Mouse (Mus musculus) thymus, postnatal 0 days (tissue): ENCODE measurements around the gene Fgfr2. TPM values are rescaled to one million over a fixed set of nuclear protein-coding genes. Genes with fewer than 3 reads are reported as not detected.

Source experiments
- DNase-seq: peaks from one replicate; pipeline ENCODE4 v3.0.0-alpha.2; 2015; ENCODE audit warnings: low spot score
- polyA plus RNA-seq: library from polyadenylated mRNA; unstranded; fragments of >200 nt; fragmentation: Nextera tagmentation; extraction: Ambion mirVana; gene quantifications from 2 replicates; pipeline ENCODE4 v1.2.1, GENCODE M21; 2015

Fgfr2 gene
- polyA plus RNA-seq, 1 experiment from 2014 or later: 23.6 TPM

DNA sequence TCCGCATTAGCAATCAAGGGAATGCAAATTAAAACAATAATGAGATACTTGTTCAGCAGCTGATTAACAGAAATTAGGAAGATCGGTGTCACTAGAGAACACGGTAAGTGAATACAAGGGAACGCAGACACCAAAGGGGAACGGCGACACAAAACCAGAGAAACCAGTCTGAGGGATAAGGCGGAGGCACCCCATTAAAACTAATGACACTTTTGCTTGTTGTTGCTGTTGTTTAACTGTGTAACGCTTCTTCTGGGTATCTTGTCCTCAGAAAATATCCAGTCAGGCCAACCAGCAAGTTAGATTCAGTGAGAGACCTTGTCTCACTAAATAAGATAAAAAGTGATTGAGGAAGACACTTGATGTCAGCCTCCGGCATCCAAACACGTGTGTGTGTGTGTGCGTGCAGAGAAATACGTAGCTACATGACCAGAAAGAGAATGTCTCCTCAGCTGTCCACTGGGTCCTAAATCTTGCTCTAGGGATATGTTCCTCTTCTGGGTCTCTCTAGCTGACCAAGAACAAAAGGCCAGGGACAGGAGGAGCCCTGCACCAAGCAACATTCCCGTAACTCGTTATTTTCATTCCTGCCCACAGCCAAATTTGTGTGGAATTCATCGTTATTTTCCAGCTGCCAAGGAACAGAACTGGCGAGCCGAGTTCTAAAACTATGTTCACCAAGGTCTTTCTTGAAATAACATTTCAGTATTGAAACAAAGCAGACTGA lies 2901.3 kb downstream of the Fgfr2 start:
- DNase-seq: no peak

GRCm38 (mm10) chr7:130220627-130221026 lies 2902.5 kb downstream of the Fgfr2 start:
- DNase-seq: no peak

GRCm38 (mm10) chr7:130219844-130220243 lies 2903.3 kb downstream of the Fgfr2 start:
- no peak for DNase-seq

DNA sequence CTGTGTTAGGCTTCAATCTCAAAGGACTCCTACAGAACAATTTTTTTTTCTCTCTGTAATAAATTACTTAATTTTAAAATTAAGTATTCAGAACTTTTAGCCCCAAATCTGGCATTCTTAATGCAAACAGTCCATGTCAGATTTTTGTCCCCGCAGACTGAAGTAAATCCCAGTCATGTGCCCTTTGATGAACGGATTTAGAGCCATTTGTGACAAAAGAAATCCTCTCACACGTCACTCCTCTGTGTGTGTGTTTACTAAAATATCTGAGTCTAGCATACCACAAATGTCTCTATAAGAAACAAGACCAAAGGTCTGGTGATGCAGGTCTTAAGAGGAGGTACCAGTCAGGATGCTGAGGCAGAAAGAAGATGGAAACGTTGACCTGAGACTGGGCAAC lies 2906.9 kb downstream of the Fgfr2 start:
- DNase-seq: no peak

- no peak for DNase-seq
These were observed 2907.6 kb downstream of the Fgfr2 start for GRCm38 (mm10) chr7:130215348-130216252.

GRCm38 (mm10) chr7:130213156-130213555 lies 2910.0 kb downstream of the Fgfr2 start:
- no peak for DNase-seq

DNA sequence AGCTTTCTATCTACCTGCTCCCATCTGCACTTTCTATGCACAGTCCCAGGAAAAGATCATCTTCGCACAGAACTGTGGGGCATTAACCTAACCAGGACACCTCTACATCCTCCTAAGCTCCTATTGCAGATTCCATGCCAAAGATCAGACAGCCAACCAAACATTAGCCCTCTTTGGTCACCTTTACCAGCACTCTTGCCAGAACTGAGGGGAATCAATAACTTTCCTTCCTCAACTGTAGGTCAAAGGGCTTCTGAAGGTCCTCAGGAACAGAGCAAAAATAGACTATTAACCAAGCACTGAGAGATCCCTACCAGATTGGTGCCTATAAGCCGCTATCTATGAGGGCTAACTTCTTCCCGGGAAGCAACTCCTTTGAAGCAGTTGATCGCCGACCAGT lies 2911.7 kb downstream of the Fgfr2 start:
- no peak for DNase-seq

DNA sequence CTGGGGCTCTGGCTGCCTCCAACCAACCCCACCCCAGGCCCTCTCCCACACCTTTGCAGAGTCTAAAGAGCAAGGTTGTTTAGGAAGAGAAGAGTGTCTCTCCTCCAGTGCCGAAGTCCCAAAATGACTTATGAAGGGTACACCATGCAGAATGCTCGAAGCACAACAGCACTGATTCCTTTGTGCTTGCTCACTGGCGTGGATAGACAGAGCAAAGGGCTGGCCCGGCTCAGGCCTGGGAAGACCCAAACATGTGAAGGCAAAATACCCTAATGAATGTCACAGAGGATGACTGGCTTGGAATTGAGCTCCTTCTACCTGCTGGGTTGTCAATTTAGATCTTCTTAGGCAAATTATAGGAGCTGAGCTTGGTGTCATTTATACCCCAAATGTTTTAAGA lies 2914.5 kb downstream of the Fgfr2 start:
- no peak for DNase-seq

DNA sequence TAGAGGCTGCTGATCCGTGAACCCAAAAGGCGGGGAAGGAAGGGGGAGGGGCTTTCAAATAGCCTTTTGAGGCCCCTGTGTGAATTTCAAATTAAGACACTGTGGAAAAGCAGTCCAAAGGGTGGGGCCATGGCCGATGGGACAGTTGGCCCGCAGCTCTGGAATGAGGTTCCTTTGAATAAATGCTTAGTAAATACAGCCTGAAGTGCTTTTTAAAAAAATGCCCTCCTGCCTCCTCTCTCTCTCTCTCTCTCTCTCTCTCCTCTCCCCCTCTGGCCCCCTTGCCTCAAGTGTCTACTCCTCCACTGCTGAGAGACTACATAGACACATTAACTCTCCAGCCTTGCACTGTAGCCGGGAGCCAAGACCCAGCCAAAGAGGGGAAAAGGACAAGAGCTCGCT lies 2917.0 kb downstream of the Fgfr2 start:
- DNase-seq: no peak

GRCm38 (mm10) chr7:130205140-130205539 lies 2918.0 kb downstream of the Fgfr2 start:
- DNase-seq: no peak

DNA sequence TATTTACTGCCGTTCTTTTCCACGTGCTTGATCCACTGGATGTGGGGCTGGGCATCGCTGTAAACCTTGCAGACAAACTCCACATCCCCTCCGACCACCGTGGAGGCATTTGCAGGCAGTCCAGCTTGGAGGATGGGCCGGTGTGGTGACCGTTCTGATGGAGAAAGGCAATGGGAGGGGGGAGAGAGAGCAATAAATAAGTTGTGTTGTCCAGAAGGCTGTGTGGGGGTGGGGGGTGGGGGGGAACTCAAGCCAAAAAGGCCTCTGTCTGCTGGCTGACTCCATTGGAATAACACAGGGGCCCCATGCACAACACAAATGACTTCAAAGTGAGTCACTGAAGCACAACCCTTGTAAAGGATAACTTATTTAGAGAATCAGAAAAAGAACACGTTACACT lies 2922.1 kb downstream of the Fgfr2 start:
- DNase-seq: no peak

- DNase-seq: no peak
These were observed 2923.2 kb downstream of the Fgfr2 start for GRCm38 (mm10) chr7:130199951-130200350.

DNA sequence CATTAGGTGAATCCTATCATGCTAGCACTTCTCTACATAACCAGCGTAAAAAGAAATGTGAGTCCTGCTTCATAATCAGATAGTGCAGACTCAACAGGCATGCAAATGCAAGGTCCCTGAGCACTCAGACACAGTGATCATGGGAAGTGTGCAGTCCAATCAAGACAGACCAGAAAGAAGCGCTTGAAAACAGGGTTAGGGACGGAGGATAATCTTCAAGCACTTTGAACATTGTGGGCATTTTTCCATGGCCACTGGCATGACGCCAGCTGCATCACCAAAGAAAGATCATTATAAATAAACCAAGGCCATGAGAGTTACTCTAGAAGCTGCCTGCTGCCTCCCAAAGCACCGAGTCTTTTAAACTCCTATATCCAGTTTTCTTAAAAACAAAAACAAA lies 2923.8 kb downstream of the Fgfr2 start:
- DNase-seq: no peak

GRCm38 (mm10) chr7:130195081-130195480 lies 2928.1 kb downstream of the Fgfr2 start:
- no peak for DNase-seq

DNA sequence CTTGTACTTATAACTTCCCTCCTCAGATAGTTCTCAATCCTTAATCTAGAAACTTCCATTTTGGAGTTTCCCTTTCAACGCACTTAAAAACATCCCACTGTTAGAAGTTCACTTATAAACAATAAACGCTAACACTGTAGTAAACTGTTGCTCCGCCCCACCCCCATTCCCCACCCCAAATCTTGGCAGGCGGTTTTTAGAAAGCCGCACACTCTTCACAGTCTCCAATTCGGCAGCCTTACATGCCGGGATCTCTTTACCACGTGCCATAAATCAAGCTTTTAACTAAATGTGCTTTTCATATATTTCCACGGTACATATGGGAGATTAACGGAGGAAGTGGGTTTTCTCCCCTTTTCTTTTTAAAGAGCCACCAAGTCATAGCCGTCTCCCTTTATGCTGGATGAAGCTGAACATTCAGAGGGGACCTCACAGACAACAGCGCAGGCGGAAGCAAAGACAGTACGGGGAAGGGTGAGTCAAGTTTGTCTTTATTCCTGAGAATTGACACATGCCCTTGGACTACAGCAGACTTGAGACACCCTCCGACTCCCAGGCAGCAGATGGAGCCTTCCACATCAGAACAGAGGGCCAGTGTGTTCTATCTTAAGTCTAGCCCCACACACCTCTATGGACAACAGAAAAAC lies 2932.7 kb downstream of the Fgfr2 start:
- DNase-seq: no peak

DNA sequence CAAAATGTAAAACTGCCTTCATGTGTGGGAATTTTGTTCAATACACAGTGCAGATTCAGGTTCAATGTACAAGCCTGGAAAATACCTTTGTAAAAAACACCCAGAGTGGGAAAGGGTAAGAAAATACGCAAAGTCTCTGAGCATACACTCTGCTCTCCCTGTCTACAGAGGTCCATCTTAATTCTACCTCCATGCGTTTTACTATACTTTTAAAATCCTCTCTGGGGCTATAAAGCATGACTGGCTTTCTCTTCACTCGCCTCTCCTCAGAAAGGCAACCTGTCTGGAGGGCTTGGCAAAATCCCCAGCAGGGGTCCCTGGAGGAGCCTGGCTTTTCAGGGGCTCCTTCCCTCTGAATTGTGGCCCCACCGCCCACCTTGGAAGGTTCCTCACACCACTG lies 2933.2 kb downstream of the Fgfr2 start:
- no peak for DNase-seq

DNA sequence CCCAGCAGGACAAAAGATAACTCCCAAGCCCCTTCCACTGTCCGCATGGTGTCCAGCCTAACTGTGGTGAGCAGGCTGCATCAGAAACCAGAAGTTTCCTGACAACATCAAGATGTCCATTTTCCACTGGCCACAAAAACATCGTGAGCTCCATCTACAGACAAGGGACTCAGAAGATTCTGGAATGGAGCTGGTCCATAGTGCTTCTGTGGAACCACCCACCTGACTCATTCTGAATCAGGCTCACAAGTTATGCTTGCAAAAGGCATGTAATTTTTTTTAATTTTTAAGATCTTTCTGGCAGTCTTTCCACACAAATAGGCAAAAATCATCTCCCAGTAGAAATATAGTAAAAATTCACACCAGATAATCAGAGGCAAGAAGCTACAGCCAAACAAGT lies 2935.0 kb downstream of the Fgfr2 start:
- DNase-seq: no peak

- DNase-seq: no peak
These were observed 2938.3 kb downstream of the Fgfr2 start for GRCm38 (mm10) chr7:130184864-130185263.

DNA sequence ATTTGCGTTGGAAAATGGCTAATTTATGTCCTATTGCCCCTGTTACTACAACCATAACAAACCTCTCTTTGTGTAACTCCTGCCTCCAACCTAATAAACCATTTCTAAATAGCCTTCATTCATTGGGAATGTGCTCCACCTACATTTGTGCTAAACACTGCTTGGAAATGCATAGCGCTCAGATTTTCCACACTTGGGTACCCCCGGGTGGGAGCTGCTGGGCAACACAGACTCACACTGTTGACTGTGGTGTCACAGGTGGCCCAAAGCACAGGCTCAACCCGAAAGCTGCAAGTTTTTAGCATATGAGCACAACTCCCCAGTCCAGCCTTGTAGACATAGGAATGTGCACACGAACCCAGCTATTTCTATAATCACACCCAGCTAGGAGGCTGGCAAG lies 2939.2 kb downstream of the Fgfr2 start:
- no peak for DNase-seq

GRCm38 (mm10) chr7:130182551-130182950 lies 2940.6 kb downstream of the Fgfr2 start:
- DNase-seq: no peak

GRCm38 (mm10) chr7:130178991-130179390 lies 2944.2 kb downstream of the Fgfr2 start:
- no peak for DNase-seq

- DNase-seq: no peak
These were observed 2946.1 kb downstream of the Fgfr2 start for GRCm38 (mm10) chr7:130177009-130177408.
